In the genomic region with DNA sequence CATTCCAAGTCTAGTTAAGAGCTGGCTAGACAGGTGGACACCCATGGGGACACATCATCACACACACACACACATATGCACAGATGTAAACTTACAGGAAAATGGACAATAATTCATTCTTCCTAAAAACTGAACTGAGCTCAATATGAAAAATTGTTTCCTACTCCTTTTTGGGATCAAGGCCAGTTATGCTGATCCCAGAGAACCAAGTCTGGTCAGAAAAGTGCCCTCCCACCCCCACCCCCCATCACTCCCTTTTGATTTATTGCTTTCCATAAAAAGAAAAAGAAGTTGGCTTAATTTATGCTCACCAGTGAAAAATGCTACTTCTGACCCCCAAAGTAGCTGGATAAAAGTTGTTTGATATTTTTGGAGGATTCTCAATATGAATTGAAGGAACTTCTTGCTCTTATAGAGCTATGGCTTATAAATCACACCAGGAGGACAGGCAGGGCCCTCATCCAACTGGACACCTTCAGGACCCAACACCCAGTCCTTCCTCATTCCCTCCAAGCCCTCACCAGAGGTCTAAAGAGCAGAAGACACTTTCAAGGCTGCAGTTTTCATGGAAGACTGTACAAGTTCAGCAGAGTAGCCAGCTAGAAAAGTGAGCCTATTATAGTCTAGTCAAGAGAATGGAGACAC, we compare ENCODE assay signal across 28 mouse cellular contexts. TPM values are rescaled to one million over a fixed set of nuclear protein-coding genes. Genes with fewer than 3 reads are reported as not detected.
A peak's percentile ranks its signal among the peaks of the same experiment; 100 is the strongest.
DNase-seq lines count a peak whose midpoint lies in the region; ATAC-seq and TF ChIP-seq lines count a peak whose summit lies in the region.
"Had no signal": no experiment of that assay in that cellular context is flagged by ENCODE, and none has a peak within 500 bp of the region (broad histone marks: within the 10 kb centered on the region; RNA-seq: fewer than 3 reads in every experiment).

No protein-coding gene starts in this region.

- H3K27ac ChIP-seq in kidney, adult 2 months (ENCODE audit: insufficient read depth, low read depth, low read length): peak overlapping the region; percentile 69
- H3K27ac ChIP-seq in left cerebral cortex, adult 2 months: peak overlapping the region; percentile 50; the same call in 1 of the 2 replicates
- H3K27ac ChIP-seq in cortical plate, adult 2 months (ENCODE audit: insufficient read depth, low read length): peak overlapping the region; percentile 38
- H3K27ac ChIP-seq in intestine, embryonic 16.5 days (ENCODE audit: low read length): no peak overlapping the region
- H3K27ac ChIP-seq: embryonic facial prominence, embryonic 12.5 days; gastrocnemius, adult 2 months; heart, adult 2 months; liver, embryonic 12.5 days; macrophage; midbrain, embryonic 15.5 days; neural tube, embryonic 12.5 days had no signal

- H3K4me1 ChIP-seq in kidney, adult 2 months (ENCODE audit: control insufficient read depth, insufficient read depth, low read length): no peaks in the 10 kb centered on the region
- H3K4me1 ChIP-seq in cortical plate, adult 2 months (ENCODE audit: control insufficient read depth, insufficient read depth, low read length): peaks cover 23% of the 10 kb centered on the region
- peaks cover 12% of the 10 kb centered on the region; the same call in 1 of the 2 replicates for H3K4me1 ChIP-seq in intestine, embryonic 16.5 days (ENCODE audit: control insufficient read depth, insufficient read depth, low read length)
- H3K4me1 ChIP-seq: embryonic facial prominence, embryonic 12.5 days; liver, embryonic 12.5 days had no signal

- H3K4me3 ChIP-seq in kidney, adult 2 months (ENCODE audit: insufficient read depth, low read depth, low read length): no peak overlapping the region
- H3K4me3 ChIP-seq in left cerebral cortex, adult 2 months: no peak overlapping the region
- no peak overlapping the region for H3K4me3 ChIP-seq in cortical plate, adult 2 months (ENCODE audit: insufficient read depth, low read length)
- no peak overlapping the region for H3K4me3 ChIP-seq in intestine, embryonic 16.5 days (ENCODE audit: low read length)
- H3K4me3 ChIP-seq: embryonic facial prominence, embryonic 12.5 days; gastrocnemius, adult 2 months; heart, adult 2 months; heart, embryonic 12.5 days; hindbrain, embryonic 13.5 days; liver, embryonic 12.5 days; midbrain, embryonic 15.5 days; neural tube, embryonic 12.5 days had no signal

- no peak overlapping the region for H3K9ac ChIP-seq in intestine, embryonic 16.5 days (ENCODE audit: low read depth, low read length)
- H3K9ac ChIP-seq: embryonic facial prominence, embryonic 12.5 days; heart, embryonic 12.5 days; hindbrain, embryonic 13.5 days; liver, embryonic 12.5 days; liver, postnatal 0 days; midbrain, embryonic 15.5 days; neural tube, embryonic 12.5 days had no signal

- no peaks in the 10 kb centered on the region for H3K36me3 ChIP-seq in kidney, adult 2 months (ENCODE audit: control insufficient read depth, insufficient read depth, low read length)
- H3K36me3 ChIP-seq in intestine, embryonic 16.5 days (ENCODE audit: control insufficient read depth, insufficient read depth, low read length): no peaks in the 10 kb centered on the region
- H3K36me3 ChIP-seq: embryonic facial prominence, embryonic 12.5 days; heart, embryonic 12.5 days; hindbrain, embryonic 13.5 days; liver, embryonic 12.5 days; midbrain, embryonic 15.5 days; neural tube, embryonic 12.5 days had no signal

- no peak for TF ChIP-seq POLR2A in kidney, adult 2 months (IDR thresholded peaks at IDR 0.05; ENCODE audit: low read depth, low read length)
- TF ChIP-seq POLR2A in cortical plate, adult 2 months (IDR thresholded peaks at IDR 0.05; ENCODE audit: extremely low read depth, insufficient read depth, low read length): no peak

- H3K27me3 ChIP-seq in kidney, adult 2 months (replicated peaks; ENCODE audit: control insufficient read depth, insufficient read depth, low read length): no peaks in the 10 kb centered on the region
- H3K27me3 ChIP-seq in intestine, embryonic 16.5 days (replicated peaks; ENCODE audit: control insufficient read depth, insufficient read depth, low read length): no peaks in the 10 kb centered on the region
- H3K27me3 ChIP-seq: embryonic facial prominence, embryonic 12.5 days; heart, embryonic 12.5 days; hindbrain, embryonic 13.5 days; liver, embryonic 12.5 days; midbrain, embryonic 15.5 days; neural tube, embryonic 12.5 days had no signal

- intact Hi-C loops in left cerebral cortex, adult 2 months (cut with DNase I): loop anchor here (5.0 kb wide), 1 partner anchor 56 kb away; no protein-coding TSS in a partner anchor
- intact Hi-C loops in left cerebral cortex, postnatal 10 days (cut with DNase I): loop anchor here (10.0 kb wide), 1 partner anchor 114 kb away; no protein-coding TSS in a partner anchor

- no peaks in the 10 kb centered on the region for H3K9me3 ChIP-seq in intestine, embryonic 16.5 days (ENCODE audit: control insufficient read depth, low read length)
- H3K9me3 ChIP-seq: embryonic facial prominence, embryonic 12.5 days; heart, embryonic 12.5 days; hindbrain, embryonic 13.5 days; liver, embryonic 12.5 days; midbrain, embryonic 15.5 days; neural tube, embryonic 12.5 days had no signal

- no peak overlapping the region for H3K4me2 ChIP-seq in intestine, embryonic 16.5 days (ENCODE audit: low read depth, low read length)
- H3K4me2 ChIP-seq: embryonic facial prominence, embryonic 12.5 days; heart, embryonic 12.5 days; hindbrain, embryonic 13.5 days; liver, embryonic 12.5 days; midbrain, embryonic 15.5 days; neural tube, embryonic 12.5 days had no signal

- TF ChIP-seq CTCF in kidney, adult 2 months (conservative IDR thresholded peaks at IDR 0.05; ENCODE audit: insufficient read depth, insufficient read length, low read depth, low read length): no peak
- TF ChIP-seq CTCF in left cerebral cortex, adult 2 months (IDR thresholded peaks at IDR 0.05): no peak
- TF ChIP-seq CTCF in cortical plate, adult 2 months (IDR thresholded peaks at IDR 0.05; ENCODE audit: extremely low read depth, insufficient read depth, low read length): no peak

- DNase-seq in kidney, adult 2 months: peak; percentile 63
- DNase-seq in kidney, adult 11 months: no peak
- DNase-seq in left cerebral cortex, adult 2 months (ENCODE audit: extremely low spot score in 1 of 2, low spot score in 2 of 2): no peak
- DNase-seq in left cerebral cortex, postnatal 10 days (ENCODE audit: extremely low spot score in 1 of 2, low spot score in 2 of 2): no peak
- DNase-seq in kidney, postnatal 36 days: peak; percentile 33 to 45
- DNase-seq in heart, adult 11 months: no peak
- DNase-seq: cerebellum, adult 8-10 months; cerebellum, postnatal 25 days; embryo, embryonic 11 days; gastrocnemius, adult 2 months; gastrocnemius, postnatal 36 days; heart, adult 2 months; heart, postnatal 4 days; liver, postnatal 0 days; right cerebral cortex, postnatal 4 days; thymus, adult 2 months; thymus, postnatal 36 days had no signal

- no peak for ATAC-seq in intestine, embryonic 16.5 days
- ATAC-seq: forebrain, embryonic 14.5 days; liver, embryonic 12.5 days; liver, postnatal 0 days; lung, postnatal 0 days; midbrain, embryonic 15.5 days had no signal

RNA-seq across cellular contexts. Expression of gene Rhob, which starts 31.5 kb away (rescaled TPM):
- polyA plus RNA-seq in kidney, adult 2 months (2012; rRNA removed): 128 and 145 TPM in 2 replicates
- total RNA-seq in left cerebral cortex, adult 2 months (2021): 100 to 1,000 TPM; 283 to 310 TPM
- total RNA-seq in left cerebral cortex, postnatal 10 days (2021): 100 to 1,000 TPM; 235 to 310 TPM
- polyA plus RNA-seq in cortical plate, adult 2 months (2012; rRNA removed): 353 and 368 TPM in 2 replicates
- polyA plus RNA-seq in intestine, embryonic 16.5 days (2015; fragmentation: Nextera tagmentation; extraction: Ambion mirVana): 24.1 and 24.6 TPM in 2 replicates

Comparison
In these comparisons a context has a peak if more than half of its experiments do, and no peak if none do; other contexts are left out.
1. DNase-seq: peak in kidney, adult 2 months (single experiment) and kidney, postnatal 36 days (2 of 2); none in kidney, adult 11 months (single experiment), left cerebral cortex, adult 2 months (0 of 2), left cerebral cortex, postnatal 10 days (0 of 2) and heart, adult 11 months (single experiment).